Mouse (Mus musculus): Measurements from ENCODE around the gene Slc1a7. TPM values are rescaled to one million over a fixed set of nuclear protein-coding genes. Genes with fewer than 3 reads are reported as not detected.
A peak's percentile ranks its signal among the peaks of the same experiment; 100 is the strongest.

The Slc1a7 gene
- polyA plus RNA-seq, 1 experiment from 2014 or later = not detected

GRCm38 (mm10) chr4:108018961-108019921, 51.1 kb downstream of the Slc1a7 start:
- no peak overlapping the region for H3K4me3 ChIP-seq (ENCODE audit: low read depth, low read length)
- H3K27me3 ChIP-seq (ENCODE audit: control insufficient read depth, insufficient read depth, low read length) = no peaks in the 10 kb centered on the region
- no peak for ATAC-seq (ENCODE audit: insufficient number of reproducible peaks, insufficient read depth, low FRiP score, low read depth)
- 44% methylated on average over 14 of the region's 14 CpGs for WGBS
- no peaks in the 10 kb centered on the region for H3K4me1 ChIP-seq (ENCODE audit: control insufficient read depth, insufficient read depth, low read length)
- no peak overlapping the region for H3K4me2 ChIP-seq (replicated peaks; ENCODE audit: low read depth, low read length)
- no peak overlapping the region for H3K27ac ChIP-seq (ENCODE audit: low read length)
- H3K9me3 ChIP-seq (ENCODE audit: control insufficient read depth, low read depth, low read length) = no peaks in the 10 kb centered on the region; the same call in 1 of the 2 replicates
- H3K36me3 ChIP-seq (ENCODE audit: control insufficient read depth, insufficient read depth, low read length) = no peaks in the 10 kb centered on the region
- no peak overlapping the region for H3K9ac ChIP-seq (replicated peaks; ENCODE audit: low read depth, low read length)

- Histone ChIP-seq H3K9me3 (ENCODE audit: control insufficient read depth, low read depth, low read length) (no peaks in the 10 kb centered on the region; the same call in 1 of the 2 replicates), H3K4me2 (replicated peaks; ENCODE audit: low read depth, low read length) (no peak overlapping the region), H3K27ac (ENCODE audit: low read length) (no peak overlapping the region), H3K27me3 (ENCODE audit: control insufficient read depth, insufficient read depth, low read length) (no peaks in the 10 kb centered on the region), H3K4me1 (ENCODE audit: control insufficient read depth, insufficient read depth, low read length) (no peaks in the 10 kb centered on the region), H3K9ac (replicated peaks; ENCODE audit: low read depth, low read length) (no peak overlapping the region), H3K36me3 (ENCODE audit: control insufficient read depth, insufficient read depth, low read length) (no peaks in the 10 kb centered on the region), H3K4me3 (ENCODE audit: low read depth, low read length) (no peak overlapping the region)
- ATAC-seq (ENCODE audit: insufficient number of reproducible peaks, insufficient read depth, low FRiP score, low read depth) = no peak
- 85% methylated on average over 6 of the region's 6 CpGs for WGBS
These were observed 52.0 kb downstream of the Slc1a7 start for GRCm38 (mm10) chr4:108020178-108020577.

GRCm38 (mm10) chr4:108023186-108023585, 55.1 kb downstream of the Slc1a7 start:
- Histone ChIP-seq H3K4me2 (replicated peaks; ENCODE audit: low read depth, low read length) (no peak overlapping the region), H3K36me3 (ENCODE audit: control insufficient read depth, insufficient read depth, low read length) (no peaks in the 10 kb centered on the region), H3K9ac (replicated peaks; ENCODE audit: low read depth, low read length) (no peak overlapping the region), H3K4me1 (ENCODE audit: control insufficient read depth, insufficient read depth, low read length) (no peaks in the 10 kb centered on the region), H3K27me3 (ENCODE audit: control insufficient read depth, insufficient read depth, low read length) (no peaks in the 10 kb centered on the region), H3K27ac (ENCODE audit: low read length) (no peak overlapping the region), H3K4me3 (ENCODE audit: low read depth, low read length) (no peak overlapping the region), H3K9me3 (ENCODE audit: control insufficient read depth, low read depth, low read length) (no peaks in the 10 kb centered on the region; the same call in 1 of the 2 replicates)
- WGBS = 81% methylated on average over 4 of the region's 4 CpGs
- no peak for ATAC-seq (ENCODE audit: insufficient number of reproducible peaks, insufficient read depth, low FRiP score, low read depth)

GRCm38 (mm10) chr4:108024641-108025040, 56.5 kb downstream of the Slc1a7 start:
- no peak overlapping the region for H3K27ac ChIP-seq (ENCODE audit: low read length)
- H3K9ac ChIP-seq (replicated peaks; ENCODE audit: low read depth, low read length) = no peak overlapping the region
- H3K4me3 ChIP-seq (ENCODE audit: low read depth, low read length) = no peak overlapping the region
- 60% methylated on average over 5 of the region's 5 CpGs for WGBS
- no peaks in the 10 kb centered on the region for H3K36me3 ChIP-seq (ENCODE audit: control insufficient read depth, insufficient read depth, low read length)
- no peaks in the 10 kb centered on the region for H3K27me3 ChIP-seq (ENCODE audit: control insufficient read depth, insufficient read depth, low read length)
- no peak for ATAC-seq (ENCODE audit: insufficient number of reproducible peaks, insufficient read depth, low FRiP score, low read depth)
- no peaks in the 10 kb centered on the region; the same call in 1 of the 2 replicates for H3K9me3 ChIP-seq (ENCODE audit: control insufficient read depth, low read depth, low read length)
- H3K4me2 ChIP-seq (replicated peaks; ENCODE audit: low read depth, low read length) = no peak overlapping the region
- H3K4me1 ChIP-seq (ENCODE audit: control insufficient read depth, insufficient read depth, low read length) = no peaks in the 10 kb centered on the region

GRCm38 (mm10) chr4:108025269-108025668, 57.1 kb downstream of the Slc1a7 start:
- H3K9ac ChIP-seq (replicated peaks; ENCODE audit: low read depth, low read length) = no peak overlapping the region
- H3K27ac ChIP-seq (ENCODE audit: low read length) = no peak overlapping the region
- no peaks in the 10 kb centered on the region; the same call in 1 of the 2 replicates for H3K9me3 ChIP-seq (ENCODE audit: control insufficient read depth, low read depth, low read length)
- no peak overlapping the region for H3K4me3 ChIP-seq (ENCODE audit: low read depth, low read length)
- H3K4me1 ChIP-seq (ENCODE audit: control insufficient read depth, insufficient read depth, low read length) = no peaks in the 10 kb centered on the region
- 3% methylated on average over 10 of the region's 10 CpGs for WGBS
- H3K27me3 ChIP-seq (ENCODE audit: control insufficient read depth, insufficient read depth, low read length) = peaks cover under 1% of the 10 kb centered on the region; the same call in 1 of the 2 replicates
- 0 out of 2 replicates have a peak overlapping the region, but pooled peaks have one; percentile 10 for H3K4me2 ChIP-seq (replicated peaks; ENCODE audit: low read depth, low read length)
- peak; percentile 82 for ATAC-seq (ENCODE audit: insufficient number of reproducible peaks, insufficient read depth, low FRiP score, low read depth)
- no peaks in the 10 kb centered on the region for H3K36me3 ChIP-seq (ENCODE audit: control insufficient read depth, insufficient read depth, low read length)

GRCm38 (mm10) chr4:108026193-108026592, 58.1 kb downstream of the Slc1a7 start:
- ATAC-seq (ENCODE audit: insufficient number of reproducible peaks, insufficient read depth, low FRiP score, low read depth) = no peak
- Histone ChIP-seq H3K27ac (ENCODE audit: low read length) (no peak overlapping the region), H3K27me3 (ENCODE audit: control insufficient read depth, insufficient read depth, low read length) (peaks cover 8% of the 10 kb centered on the region; the same call in 1 of the 2 replicates), H3K4me1 (ENCODE audit: control insufficient read depth, insufficient read depth, low read length) (0 out of 2 replicates have a peak, but pooled peaks cover 6% of the 10 kb centered on the region), H3K4me2 (replicated peaks; ENCODE audit: low read depth, low read length) (no peak overlapping the region), H3K36me3 (ENCODE audit: control insufficient read depth, insufficient read depth, low read length) (no peaks in the 10 kb centered on the region), H3K9me3 (ENCODE audit: control insufficient read depth, low read depth, low read length) (no peaks in the 10 kb centered on the region), H3K4me3 (ENCODE audit: low read depth, low read length) (no peak overlapping the region), H3K9ac (replicated peaks; ENCODE audit: low read depth, low read length) (no peak overlapping the region)
- 32% methylated on average over 3 of the region's 3 CpGs for whole genome bisulfite sequencing

- H3K4me2 ChIP-seq (replicated peaks; ENCODE audit: low read depth, low read length) = peak overlapping the region; percentile 100
- WGBS = 5% methylated on average over 22 of the region's 22 CpGs
- H3K9ac ChIP-seq (replicated peaks; ENCODE audit: low read depth, low read length) = 0 out of 2 replicates have a peak overlapping the region, but pooled peaks have one; percentile 10
- no peaks in the 10 kb centered on the region for H3K9me3 ChIP-seq (ENCODE audit: control insufficient read depth, low read depth, low read length)
- no peaks in the 10 kb centered on the region for H3K36me3 ChIP-seq (ENCODE audit: control insufficient read depth, insufficient read depth, low read length)
- peaks cover 15% of the 10 kb centered on the region; the same call in 1 of the 2 replicates for H3K27me3 ChIP-seq (ENCODE audit: control insufficient read depth, insufficient read depth, low read length)
- H3K4me3 ChIP-seq (ENCODE audit: low read depth, low read length) = peak overlapping the region; percentile 54
- 0 out of 2 replicates have a peak, but pooled peaks cover 6% of the 10 kb centered on the region for H3K4me1 ChIP-seq (ENCODE audit: control insufficient read depth, insufficient read depth, low read length)
- no peak for ATAC-seq (ENCODE audit: insufficient number of reproducible peaks, insufficient read depth, low FRiP score, low read depth)
- H3K27ac ChIP-seq (ENCODE audit: low read length) = no peak overlapping the region
These were observed 62.9 kb downstream of the Slc1a7 start for GRCm38 (mm10) chr4:108030888-108031501.

Data from stomach, embryonic 14.5 days (tissue).